Mouse (Mus musculus) midbrain, embryonic 15.5 days (tissue): Measurements from ENCODE around the gene Dio2. TPM values are rescaled to one million over a fixed set of nuclear protein-coding genes. Genes with fewer than 3 reads are reported as not detected.

Experiments
- ATAC-seq: fragments of 200-750 bp; cut with Nextera tagmentation; replicated peaks from 2 replicates; pipeline ENCODE4 v1.8.0; 2017; ENCODE audit warnings: moderate TSS enrichment
- H3K27ac ChIP-seq: fragments of 300-500 bp; sonication (generic); 2 replicates; pipeline ENCODE4 v1.5.1; 2015; ENCODE audit warnings: mild to moderate bottlenecking, inconsistent platforms
- H3K27me3 ChIP-seq: fragments of 300-500 bp; sonication (generic); replicated peaks from 2 replicates; pipeline ENCODE4 v1.6.1; 2015; ENCODE audit warnings: inconsistent platforms
- H3K36me3 ChIP-seq: fragments of 300-500 bp; sonication (generic); replicated peaks from 2 replicates; pipeline ENCODE4 v1.6.1; 2015; ENCODE audit warnings: inconsistent platforms
- H3K4me1 ChIP-seq: fragments of 300-500 bp; sonication (generic); 2 replicates; pipeline ENCODE4 v1.6.1; 2015; ENCODE audit warnings: inconsistent platforms
- H3K4me2 ChIP-seq: fragments of 300-500 bp; sonication (generic); 2 replicates; pipeline ENCODE4 v1.6.1; 2015; ENCODE audit warnings: inconsistent platforms, mild to moderate bottlenecking, moderate library complexity
- H3K4me3 ChIP-seq: fragments of 300-500 bp; sonication (generic); 2 replicates; pipeline ENCODE4 v1.5.1; 2015; ENCODE audit warnings: mild to moderate bottlenecking, inconsistent platforms
- H3K9ac ChIP-seq: fragments of 300-500 bp; sonication (generic); 2 replicates; pipeline ENCODE4 v1.6.1; 2015; ENCODE audit warnings: mild to moderate bottlenecking, inconsistent platforms
- H3K9me3 ChIP-seq: fragments of 300-500 bp; sonication (generic); 2 replicates; pipeline ENCODE4 v1.6.1; 2016; ENCODE audit warnings: inconsistent platforms
- WGBS: fragments of 180-500 bp; shearing (Covaris S2); methylation state at CpG from one replicate; pipeline ENCODE4 v1.1.7; 2015; ENCODE audit warnings: mixed read lengths; 5-methylcytosine and 5-hydroxymethylcytosine counted together
- polyA plus RNA-seq: library from polyadenylated mRNA; unstranded; fragments of >200 nt; fragmentation: Nextera tagmentation; extraction: Ambion mirVana; gene quantifications from 2 replicates; pipeline ENCODE4 v1.2.1, GENCODE M21; 2015

The Dio2 gene
- 0.08 TPM in 2 replicates for polyA plus RNA-seq

GRCm38 (mm10) chr12:90738388-90739223 is at the start of gene Dio2:
TSS of gene Dio2 (minus strand) at chr12:90738438.
- Histone ChIP-seq H3K36me3 (no peaks in the 10 kb centered on the region), H3K9ac (no peak within 1 kb of the TSS), H3K9me3 (no peaks in the 10 kb centered on the region), H3K27ac (no peak within 1 kb of the TSS), H3K4me2 (peak within 1 kb of the TSS; percentile 36), H3K4me3 (no peak within 1 kb of the TSS), H3K27me3 (no peaks in the 10 kb centered on the region), H3K4me1 (no peaks in the 10 kb centered on the region)
- ATAC-seq, result no peak
- 14% methylated on average over 10 of the region's 10 CpGs for WGBS

GRCm38 (mm10) chr12:90781438-90781837 is 43.2 kb upstream of the Dio2 start:
- Histone ChIP-seq H3K9me3 (no peaks in the 10 kb centered on the region), H3K9ac (no peak overlapping the region), H3K36me3 (no peaks in the 10 kb centered on the region), H3K4me2 (no peak overlapping the region), H3K27me3 (no peaks in the 10 kb centered on the region), H3K4me3 (no peak overlapping the region), H3K27ac (no peak overlapping the region), H3K4me1 (no peaks in the 10 kb centered on the region)
- 75% methylated on average over 4 of the region's 4 CpGs for whole genome bisulfite sequencing
- ATAC-seq, result no peak

GRCm38 (mm10) chr12:90744752-90745151 is 6.5 kb upstream of the Dio2 start:
- H3K9me3 ChIP-seq, result no peaks in the 10 kb centered on the region
- H3K4me2 ChIP-seq, result no peak overlapping the region
- no peaks in the 10 kb centered on the region for H3K36me3 ChIP-seq
- H3K4me1 ChIP-seq, result no peaks in the 10 kb centered on the region
- H3K4me3 ChIP-seq, result no peak overlapping the region
- no peak for ATAC-seq
- no peak overlapping the region for H3K27ac ChIP-seq
- H3K9ac ChIP-seq, result no peak overlapping the region
- no peaks in the 10 kb centered on the region for H3K27me3 ChIP-seq

- Histone ChIP-seq H3K9me3 (no peaks in the 10 kb centered on the region), H3K4me1 (no peaks in the 10 kb centered on the region), H3K27ac (no peak overlapping the region), H3K27me3 (no peaks in the 10 kb centered on the region), H3K36me3 (no peaks in the 10 kb centered on the region), H3K4me2 (no peak overlapping the region), H3K4me3 (no peak overlapping the region), H3K9ac (no peak overlapping the region)
- ATAC-seq, result no peak
- 79% methylated on average over 3 of the region's 3 CpGs for WGBS
These were observed 5.4 kb upstream of the Dio2 start for GRCm38 (mm10) chr12:90743633-90744032.

- H3K27ac ChIP-seq, result no peak overlapping the region
- no peaks in the 10 kb centered on the region for H3K27me3 ChIP-seq
- 39% methylated on average over 2 of the region's 2 CpGs for WGBS
- no peak overlapping the region for H3K4me2 ChIP-seq
- H3K9ac ChIP-seq, result no peak overlapping the region
- H3K4me1 ChIP-seq, result no peaks in the 10 kb centered on the region
- no peak overlapping the region for H3K4me3 ChIP-seq
- H3K36me3 ChIP-seq, result no peaks in the 10 kb centered on the region
- no peaks in the 10 kb centered on the region for H3K9me3 ChIP-seq
- ATAC-seq, result no peak
These were observed 2.2 kb upstream of the Dio2 start for GRCm38 (mm10) chr12:90740468-90740867.

- H3K9me3 ChIP-seq, result no peaks in the 10 kb centered on the region
- H3K9ac ChIP-seq, result no peak overlapping the region
- H3K4me3 ChIP-seq, result no peak overlapping the region
- ATAC-seq, result no peak
- 87% methylated on average over 13 of the region's 13 CpGs for WGBS
- H3K4me2 ChIP-seq, result peak overlapping the region; percentile 36; the same call in 1 of the 2 replicates
- H3K36me3 ChIP-seq, result no peaks in the 10 kb centered on the region
- no peaks in the 10 kb centered on the region for H3K4me1 ChIP-seq
- H3K27ac ChIP-seq, result no peak overlapping the region
- no peaks in the 10 kb centered on the region for H3K27me3 ChIP-seq
These were observed 306 bp downstream of the Dio2 start for GRCm38 (mm10) chr12:90737932-90738331.

- WGBS, result 87% methylated on average over 6 of the region's 6 CpGs
- Histone ChIP-seq H3K36me3 (no peaks in the 10 kb centered on the region), H3K27me3 (no peaks in the 10 kb centered on the region), H3K4me3 (no peak overlapping the region), H3K4me2 (no peak overlapping the region), H3K4me1 (no peaks in the 10 kb centered on the region), H3K27ac (no peak overlapping the region), H3K9me3 (no peaks in the 10 kb centered on the region), H3K9ac (no peak overlapping the region)
- ATAC-seq, result no peak
These were observed 2.8 kb downstream of the Dio2 start for GRCm38 (mm10) chr12:90735447-90735846.

GRCm38 (mm10) chr12:90734503-90734902 is 3.7 kb downstream of the Dio2 start:
- Histone ChIP-seq H3K36me3 (no peaks in the 10 kb centered on the region), H3K4me2 (no peak overlapping the region), H3K27ac (no peak overlapping the region), H3K9me3 (no peaks in the 10 kb centered on the region), H3K27me3 (no peaks in the 10 kb centered on the region), H3K4me1 (no peaks in the 10 kb centered on the region), H3K4me3 (no peak overlapping the region), H3K9ac (no peak overlapping the region)
- no peak for ATAC-seq
- WGBS, result 86% methylated on average over 5 of the region's 5 CpGs

- Histone ChIP-seq H3K27me3 (no peaks in the 10 kb centered on the region), H3K9me3 (no peaks in the 10 kb centered on the region), H3K27ac (no peak overlapping the region), H3K4me3 (no peak overlapping the region), H3K4me2 (no peak overlapping the region), H3K4me1 (no peaks in the 10 kb centered on the region), H3K9ac (no peak overlapping the region), H3K36me3 (no peaks in the 10 kb centered on the region)
- no peak for ATAC-seq
- WGBS, result 65% methylated on average over 6 of the region's 6 CpGs
These were observed 4.5 kb downstream of the Dio2 start for GRCm38 (mm10) chr12:90733721-90734120.

GRCm38 (mm10) chr12:90729648-90730047 is 8.6 kb downstream of the Dio2 start:
- Histone ChIP-seq H3K4me1 (no peaks in the 10 kb centered on the region), H3K36me3 (no peaks in the 10 kb centered on the region), H3K27me3 (no peaks in the 10 kb centered on the region), H3K27ac (no peak overlapping the region), H3K4me2 (no peak overlapping the region), H3K9me3 (no peaks in the 10 kb centered on the region), H3K9ac (no peak overlapping the region), H3K4me3 (no peak overlapping the region)
- 50% methylated on average over 10 of the region's 10 CpGs for WGBS
- ATAC-seq, result no peak

GRCm38 (mm10) chr12:90725107-90725506 is 13.1 kb downstream of the Dio2 start:
- Histone ChIP-seq H3K4me1 (no peaks in the 10 kb centered on the region), H3K27me3 (no peaks in the 10 kb centered on the region), H3K27ac (no peak overlapping the region), H3K9ac (no peak overlapping the region), H3K9me3 (no peaks in the 10 kb centered on the region), H3K4me2 (no peak overlapping the region), H3K4me3 (no peak overlapping the region), H3K36me3 (no peaks in the 10 kb centered on the region)
- 77% methylated on average over 8 of the region's 8 CpGs for WGBS
- ATAC-seq, result no peak

GRCm38 (mm10) chr12:90724644-90725043 is 13.6 kb downstream of the Dio2 start:
- no peak overlapping the region for H3K4me2 ChIP-seq
- no peaks in the 10 kb centered on the region for H3K36me3 ChIP-seq
- no peak overlapping the region for H3K4me3 ChIP-seq
- no peaks in the 10 kb centered on the region for H3K4me1 ChIP-seq
- no peaks in the 10 kb centered on the region for H3K27me3 ChIP-seq
- H3K27ac ChIP-seq, result no peak overlapping the region
- H3K9ac ChIP-seq, result no peak overlapping the region
- WGBS, result 83% methylated on average over 11 of the region's 11 CpGs
- ATAC-seq, result no peak
- H3K9me3 ChIP-seq, result no peaks in the 10 kb centered on the region

GRCm38 (mm10) chr12:90694135-90694534 is 44.1 kb downstream of the Dio2 start:
- Histone ChIP-seq H3K36me3 (no peaks in the 10 kb centered on the region), H3K4me2 (no peak overlapping the region), H3K9me3 (no peaks in the 10 kb centered on the region), H3K4me3 (no peak overlapping the region), H3K4me1 (no peaks in the 10 kb centered on the region), H3K27me3 (no peaks in the 10 kb centered on the region), H3K27ac (no peak overlapping the region), H3K9ac (no peak overlapping the region)
- 92% methylated on average over 2 of the region's 2 CpGs for WGBS
- ATAC-seq, result no peak
